Mouse (Mus musculus) left cerebral cortex, postnatal 25 days (tissue): ENCODE results near the gene Jmjd6. TPM values are rescaled to one million over a fixed set of nuclear protein-coding genes. Genes with fewer than 3 reads are reported as not detected.

ENCODE experiments used
- DNase-seq, 2 experiments: peaks; one replicate each; pipeline ENCODE4 v3.0.0; 2022; ENCODE audit warnings: low spot score in 2 of 2, mixed read lengths in 1 of 2
- intact Hi-C: fragments of 180-260 bp; cut with DNase I; formaldehyde crosslinking; loops from one replicate; pipeline ENCODE4 v1.15.1; 2025
- total RNA-seq, 2 experiments: library from RNA; stranded (reverse); gene quantifications; 2 replicates each; pipeline ENCODE4 v1.2.3; 2021

The Jmjd6 gene
- total RNA-seq, 2 experiments from 2014 or later, result 34.0 TPM

DNA sequence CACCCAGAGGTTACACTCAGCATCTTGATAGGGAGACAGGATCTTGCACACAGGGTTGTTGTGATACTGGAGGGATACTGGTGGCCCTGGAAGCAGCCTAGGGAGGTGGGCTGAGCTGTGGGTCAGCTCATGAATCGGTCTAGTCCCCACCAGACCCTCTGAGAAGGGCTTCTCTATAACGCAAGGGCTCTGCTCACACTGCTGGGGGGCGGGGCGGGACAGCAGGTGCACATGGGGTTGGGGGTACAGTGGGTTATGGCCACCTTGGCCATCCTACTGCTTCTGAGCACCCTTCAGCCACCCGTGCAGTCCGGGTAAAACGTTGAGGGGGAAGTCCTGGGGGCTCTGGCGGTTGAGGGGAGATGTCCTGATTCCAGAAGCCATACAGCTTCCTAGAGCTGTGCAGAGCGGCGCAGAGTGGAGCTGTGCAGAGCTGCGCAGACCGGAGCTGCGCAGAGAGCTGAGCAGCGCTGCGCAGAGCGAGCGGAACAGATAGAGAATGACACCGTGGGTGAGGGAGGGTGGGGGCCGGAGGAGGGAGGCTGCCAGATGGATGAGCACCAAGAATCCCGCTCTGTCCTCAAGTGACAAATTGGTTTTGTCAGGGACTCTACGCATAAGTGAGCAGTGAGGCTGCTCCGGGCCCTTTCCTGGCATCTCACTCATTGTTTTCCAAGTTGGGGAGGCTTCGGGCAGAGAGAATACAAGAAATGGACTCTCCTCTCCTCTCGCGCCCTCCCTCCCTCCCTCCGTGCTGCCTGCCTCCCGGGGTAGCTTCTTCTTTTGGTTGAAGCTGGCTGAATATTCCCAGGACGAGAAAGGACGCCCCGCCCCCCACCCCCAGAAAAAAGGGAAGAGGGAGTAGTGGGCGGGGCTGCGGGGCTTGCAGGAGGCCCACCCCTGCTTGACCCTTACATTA is 32.0 kb downstream of the Jmjd6 start:
- intact Hi-C loops, result no loop called here
- peak; percentile 81 to 88 for DNase-seq

- DNase-seq, result no peak
- intact Hi-C loops, result no loop called here
Observed at GRCm38 (mm10) chr11:116810528-116810927, 32.7 kb downstream of the Jmjd6 start.

GRCm38 (mm10) chr11:116809520-116809919 is 33.7 kb downstream of the Jmjd6 start:
- intact Hi-C loops, result no loop called here
- no peak for DNase-seq

- no peak for DNase-seq
- intact Hi-C loops, result loop anchor here (1.0 kb wide), 1 partner anchor 166 kb away; no protein-coding TSS in a partner anchor
Observed at GRCm38 (mm10) chr11:116808811-116809395, 34.3 kb downstream of the Jmjd6 start.

GRCm38 (mm10) chr11:116807938-116808606 is 35.2 kb downstream of the Jmjd6 start:
- intact Hi-C loops, result loop anchor here (1.0 kb wide), 1 partner anchor 165 kb away; no protein-coding TSS in a partner anchor
- DNase-seq, result peak; percentile 82 to 85

DNA sequence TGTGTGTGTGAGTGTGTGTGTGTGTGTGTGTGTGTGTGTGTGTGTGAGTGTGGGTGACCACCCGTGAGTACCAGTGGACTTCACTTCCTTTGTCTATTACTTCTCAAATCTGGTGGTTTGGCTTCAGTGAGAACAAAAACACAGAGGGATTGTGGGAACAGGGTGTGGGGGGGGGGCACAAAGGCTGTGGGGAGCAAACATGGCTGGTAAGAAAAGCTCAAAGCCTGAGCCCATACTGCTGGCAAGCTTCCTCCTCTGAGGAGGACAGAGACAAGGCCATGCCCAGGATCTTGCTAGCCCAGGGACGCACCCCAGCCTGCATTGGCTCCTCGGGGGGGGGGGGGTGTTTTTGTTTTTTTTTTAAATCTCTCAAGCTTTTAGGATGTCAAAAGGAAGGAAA is 35.7 kb downstream of the Jmjd6 start:
- intact Hi-C loops, result no loop called here

GRCm38 (mm10) chr11:116807116-116807515 is 36.1 kb downstream of the Jmjd6 start:
- intact Hi-C loops, result no loop called here
- DNase-seq, result no peak

More for the DNA sequence above, 35.7 kb downstream of the Jmjd6 start:
- DNase-seq, result no peak

DNA sequence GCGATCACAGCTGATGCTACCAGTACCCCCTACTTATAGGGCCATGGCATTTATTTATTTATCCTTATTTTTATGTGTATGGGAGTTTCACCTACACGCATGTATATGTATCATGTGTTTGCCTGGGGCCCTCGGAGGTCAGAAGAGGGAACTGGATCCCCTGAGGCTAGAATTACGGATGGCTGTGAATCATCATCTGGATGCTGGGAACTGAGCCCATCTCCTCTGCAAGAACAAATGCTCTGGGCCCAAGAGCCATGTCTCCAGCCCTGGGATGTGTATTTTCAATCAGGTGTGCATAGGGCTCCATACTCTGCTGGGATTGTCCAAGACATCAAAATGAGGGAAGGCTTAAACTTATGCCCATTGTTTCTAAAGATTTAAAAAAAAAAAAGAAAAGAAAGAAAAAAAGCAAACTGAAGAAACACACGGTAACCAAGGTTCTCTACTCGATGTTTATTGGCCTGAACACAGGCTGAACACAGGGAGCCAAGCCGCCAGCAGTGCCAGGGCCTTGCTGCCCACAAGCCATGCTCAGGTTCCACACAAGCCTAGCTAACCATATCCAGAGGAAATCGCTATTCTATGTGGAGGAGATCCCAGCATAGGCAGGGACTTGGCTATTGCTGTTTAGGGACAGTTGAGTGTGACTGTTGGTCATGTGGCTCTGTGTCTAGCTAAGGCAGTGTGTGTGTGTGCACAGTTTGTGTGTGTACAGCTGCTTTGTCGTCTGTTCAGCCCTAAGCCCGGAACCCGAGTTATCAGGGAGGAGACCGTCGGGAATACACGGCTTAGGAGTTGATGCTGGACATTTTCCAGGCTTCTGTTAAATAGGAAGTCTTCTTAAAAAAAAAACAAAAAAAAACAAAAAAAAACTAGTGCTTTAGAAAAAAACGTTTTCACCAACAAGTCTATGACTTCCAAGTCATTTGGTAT is 36.8 kb downstream of the Jmjd6 start:
- intact Hi-C loops, result no loop called here
- no peak for DNase-seq

DNA sequence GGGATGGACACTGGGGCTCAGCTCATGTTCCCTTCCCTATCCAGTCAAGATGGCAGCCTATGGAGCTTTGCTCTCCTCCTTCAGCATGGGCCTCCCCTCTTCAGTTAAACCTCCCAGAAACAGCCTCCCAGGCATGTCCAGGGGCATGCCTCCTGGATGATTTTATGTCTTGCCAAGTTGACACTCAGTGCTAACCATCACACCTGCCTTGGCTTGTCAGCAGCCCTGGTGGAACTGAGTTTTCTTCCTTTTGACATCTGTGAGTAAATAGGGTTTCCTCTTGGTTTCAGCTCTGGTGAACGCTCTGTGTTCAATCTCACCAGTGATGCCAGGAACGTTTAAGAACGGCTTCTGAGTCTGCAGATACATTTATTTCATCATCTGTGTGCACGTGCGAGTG is 40.5 kb downstream of the Jmjd6 start:
- intact Hi-C loops, result loop anchor here (5.0 kb wide), 1 partner anchor 115 kb away; no protein-coding TSS in a partner anchor
- DNase-seq, result no peak

GRCm38 (mm10) chr11:116801106-116801505 is 42.1 kb downstream of the Jmjd6 start:
- intact Hi-C loops, result loop anchor here (5.0 kb wide), 1 partner anchor 114 kb away; no protein-coding TSS in a partner anchor
- DNase-seq, result no peak

DNA sequence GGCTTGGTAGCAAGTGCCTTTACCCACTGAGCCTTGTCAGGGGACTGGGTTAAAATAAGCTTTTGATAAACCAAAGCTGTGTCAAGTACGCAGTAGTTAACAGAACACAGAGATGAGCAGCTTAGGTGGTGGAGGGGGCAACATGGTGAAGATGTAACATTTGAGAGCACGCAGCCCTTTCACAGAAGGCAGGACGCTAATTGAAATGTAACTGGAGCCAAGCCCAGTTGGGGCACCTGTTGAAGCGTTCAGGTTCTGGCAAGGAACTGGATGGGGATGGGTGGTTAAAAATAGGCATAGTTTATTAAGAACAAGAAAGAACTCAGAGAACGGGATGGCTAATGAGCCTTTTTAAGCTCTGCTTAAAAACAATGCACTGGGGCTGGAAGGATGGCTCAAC is 43.9 kb downstream of the Jmjd6 start:
- intact Hi-C loops, result no loop called here
- no peak for DNase-seq

Other genes with a start within 250 kb of the Jmjd6 start
- 1 to 10 TPM; 1.3 to 1.4 TPM for gene Rhbdf2, start 216.4 kb downstream of the Jmjd6 start, total RNA-seq
- gene Prcd, start 189.9 kb downstream of the Jmjd6 start, total RNA-seq, result 1 to 10 TPM; 4.6 to 6.7 TPM
- gene Cygb, start 189.1 kb downstream of the Jmjd6 start, total RNA-seq, result 10 to 100 TPM; 39.9 TPM
- gene St6galnac1, start 67.9 kb downstream of the Jmjd6 start, total RNA-seq, result not detected
- gene Mxra7, start 15.4 kb downstream of the Jmjd6 start, total RNA-seq, result 10 to 100 TPM; 10.4 to 15.9 TPM
- 10 to 100 TPM; 28.6 to 29.7 TPM for gene Mettl23, start 171 bp downstream of the Jmjd6 start, total RNA-seq
- gene Mfsd11, start 9.0 kb upstream of the Jmjd6 start, total RNA-seq, result 10 to 100 TPM; 35.2 to 49.6 TPM
- gene Srsf2, start 9.6 kb upstream of the Jmjd6 start, total RNA-seq, result 100 to 1,000 TPM; 137 to 140 TPM
- 10 to 100 TPM; 77.5 to 79.8 TPM for gene Mgat5b, start 75.4 kb upstream of the Jmjd6 start, total RNA-seq